Mouse (Mus musculus) intestine, postnatal 0 days (tissue): ENCODE measurements around the gene 4921536K21Rik. TPM values are rescaled to one million over a fixed set of nuclear protein-coding genes. Genes with fewer than 3 reads are reported as not detected.
"Not testable (repeated sequence)": the region's sequence is repeated elsewhere in the genome, so short reads cannot be mapped to it uniquely, and the experiment has no call there.

ENCODE experiments used
- ATAC-seq: fragments of 200-750 bp; cut with Nextera tagmentation; 2 replicates; pipeline ENCODE4 v1.8.0; 2017; ENCODE audit warnings: mild to moderate bottlenecking, moderate TSS enrichment, moderate library complexity
- H3K27ac ChIP-seq: fragments of 300-500 bp; sonication (generic); 2 replicates; pipeline ENCODE4 v1.5.1; 2014; ENCODE audit warnings: mild to moderate bottlenecking, low read depth, low read length, moderate library complexity
- H3K27me3 ChIP-seq: fragments of 300-500 bp; sonication (generic); replicated peaks from 2 replicates; pipeline ENCODE4 v1.6.1; 2014; ENCODE audit warnings: low read length, mixed read lengths; ENCODE audit not compliant: control insufficient read depth, insufficient read depth
- H3K36me3 ChIP-seq: fragments of 300-500 bp; sonication (generic); 2 replicates; pipeline ENCODE4 v1.6.1; 2014; ENCODE audit warnings: mild to moderate bottlenecking, moderate library complexity; ENCODE audit not compliant: control insufficient read depth, insufficient read depth
- H3K4me1 ChIP-seq: fragments of 300-500 bp; sonication (generic); replicated peaks from 2 replicates; pipeline ENCODE4 v1.6.1; 2014; ENCODE audit warnings: antibody characterized with exemption, low read length, mixed read lengths; ENCODE audit not compliant: control insufficient read depth, insufficient read depth
- H3K4me2 ChIP-seq: fragments of 300-500 bp; sonication (generic); replicated peaks from 2 replicates; pipeline ENCODE4 v1.6.1; 2014; ENCODE audit warnings: low read depth, mild to moderate bottlenecking, moderate library complexity
- H3K4me3 ChIP-seq: fragments of 300-500 bp; sonication (generic); 2 replicates; pipeline ENCODE4 v1.5.1; 2014; ENCODE audit warnings: low read depth, low read length
- H3K9ac ChIP-seq: fragments of 300-500 bp; sonication (generic); 2 replicates; pipeline ENCODE4 v1.6.1; 2014; ENCODE audit warnings: mild to moderate bottlenecking, low read depth, low read length
- H3K9me3 ChIP-seq: fragments of 300-500 bp; sonication (generic); 2 replicates; pipeline ENCODE4 v1.6.1; 2016; ENCODE audit warnings: mixed run types; ENCODE audit not compliant: control insufficient read depth
- CTCF ChIP-seq: sonication (generic); IDR thresholded peaks from 2 replicates; pipeline ENCODE4 v1.5.1; 2016; ENCODE audit warnings: low read depth, mild to moderate bottlenecking, control low read depth, antibody characterized with exemption, moderate library complexity
- WGBS: fragments of 180-500 bp; shearing (Covaris S2); extraction: QIAGEN DNeasy Blood & Tissue Kit; methylation state at CpG from one replicate; pipeline ENCODE4 v1.1.7; 2014; 5-methylcytosine and 5-hydroxymethylcytosine counted together
- polyA plus RNA-seq: library from polyadenylated mRNA; unstranded; fragments of >200 nt; fragmentation: Nextera tagmentation; extraction: Ambion mirVana; gene quantifications from 2 replicates; pipeline ENCODE4 v1.2.1, GENCODE M21; 2015

Gene 4921536K21Rik
- polyA plus RNA-seq, 1 experiment from 2014 or later = 0.20 TPM

GRCm38 (mm10) chr11:3912100-3912874, 17.4 kb upstream of the 4921536K21Rik start:
- Histone ChIP-seq H3K4me1 (peaks cover 15% of the 10 kb centered on the region; the same call in 1 of the 2 replicates), H3K9ac (peak overlapping the region; percentile 31; the same call in 1 of the 2 replicates), H3K4me3 (peak overlapping the region; percentile 52), H3K4me2 (peak overlapping the region; percentile 81), H3K36me3 (peaks cover 6% of the 10 kb centered on the region), H3K27me3 (peaks cover 13% of the 10 kb centered on the region; the same call in 1 of the 2 replicates), H3K27ac (no peak overlapping the region), H3K9me3 (no peaks in the 10 kb centered on the region)
- no peak for TF ChIP-seq CTCF
- WGBS = 40% methylated on average over 19 of the region's 19 CpGs
- no peak for ATAC-seq

- H3K9me3 ChIP-seq, ATAC-seq, H3K36me3 ChIP-seq, H3K9ac ChIP-seq, H3K4me3 ChIP-seq, H3K4me2 ChIP-seq, H3K27ac ChIP-seq: not testable (repeated sequence)
- peaks cover 13% of the 10 kb centered on the region; the same call in 1 of the 2 replicates for H3K27me3 ChIP-seq
- WGBS = 90% methylated on average over 6 of the region's 6 CpGs
- H3K4me1 ChIP-seq = peaks cover 15% of the 10 kb centered on the region; the same call in 1 of the 2 replicates
Measured at GRCm38 (mm10) chr11:3911440-3911839, 16.5 kb upstream of the 4921536K21Rik start.

GRCm38 (mm10) chr11:3910513-3911310, 15.8 kb upstream of the 4921536K21Rik start:
- Histone ChIP-seq H3K27ac (no peak overlapping the region), H3K9me3 (no peaks in the 10 kb centered on the region), H3K9ac (no peak overlapping the region), H3K4me3 (no peak overlapping the region), H3K4me2 (no peak overlapping the region; the same call in 1 of the 2 replicates), H3K36me3 (no peaks in the 10 kb centered on the region), H3K4me1 (peaks cover 15% of the 10 kb centered on the region; the same call in 1 of the 2 replicates), H3K27me3 (peaks cover 13% of the 10 kb centered on the region; the same call in 1 of the 2 replicates)
- WGBS = 77% methylated on average over 5 of the region's 5 CpGs
- TF ChIP-seq CTCF = peak; percentile 19; the same call in 1 of the 2 replicates
- ATAC-seq = no peak

- H3K9me3 ChIP-seq = no peaks in the 10 kb centered on the region
- no peak for ATAC-seq
- H3K27me3 ChIP-seq = peaks cover 13% of the 10 kb centered on the region; the same call in 1 of the 2 replicates
- no peak overlapping the region for H3K4me3 ChIP-seq
- WGBS = 95% methylated on average over 4 of the region's 4 CpGs
- no peak overlapping the region for H3K4me2 ChIP-seq
- TF ChIP-seq CTCF = no peak
- no peaks in the 10 kb centered on the region for H3K36me3 ChIP-seq
- no peak overlapping the region for H3K27ac ChIP-seq
- H3K4me1 ChIP-seq = peaks cover 11% of the 10 kb centered on the region; the same call in 1 of the 2 replicates
- H3K9ac ChIP-seq = no peak overlapping the region
Measured at GRCm38 (mm10) chr11:3909236-3909635, 14.3 kb upstream of the 4921536K21Rik start.

GRCm38 (mm10) chr11:3905446-3905845, 10.5 kb upstream of the 4921536K21Rik start:
- H3K27me3 ChIP-seq = no peaks in the 10 kb centered on the region
- no peak for ATAC-seq
- H3K27ac ChIP-seq = no peak overlapping the region
- 77% methylated on average over 1 of the region's 1 CpGs for WGBS
- no peak overlapping the region for H3K4me2 ChIP-seq
- no peaks in the 10 kb centered on the region for H3K9me3 ChIP-seq
- no peaks in the 10 kb centered on the region for H3K36me3 ChIP-seq
- no peak overlapping the region for H3K9ac ChIP-seq
- TF ChIP-seq CTCF = no peak
- no peak overlapping the region for H3K4me3 ChIP-seq
- no peaks in the 10 kb centered on the region for H3K4me1 ChIP-seq

- Histone ChIP-seq H3K4me1 (no peaks in the 10 kb centered on the region), H3K27ac (no peak overlapping the region), H3K4me3 (no peak overlapping the region), H3K4me2 (no peak overlapping the region), H3K36me3 (no peaks in the 10 kb centered on the region), H3K27me3 (no peaks in the 10 kb centered on the region), H3K9ac (no peak overlapping the region), H3K9me3 (no peaks in the 10 kb centered on the region)
- no peak for TF ChIP-seq CTCF
- WGBS = 67% methylated on average over 6 of the region's 6 CpGs
- no peak for ATAC-seq
Measured at GRCm38 (mm10) chr11:3904673-3905072, 9.8 kb upstream of the 4921536K21Rik start.
